Mouse (Mus musculus) stomach, postnatal 0 days (tissue): Measurements from ENCODE around the gene Aicda.

ENCODE experiments used
- CTCF ChIP-seq: IDR thresholded peaks from 2 replicates; pipeline ENCODE4 v1.5.1; 2016; ENCODE audit warnings: antibody characterized with exemption, low read depth, mild to moderate bottlenecking, moderate library complexity
- EP300 ChIP-seq: optimal IDR thresholded peaks from 2 replicates; pipeline ENCODE3; 2016; ENCODE audit warnings: antibody characterized with exemption

- TF ChIP-seq CTCF, result peak; percentile 93
- no peak for TF ChIP-seq EP300
Measured at GRCm38 (mm10) chr6:122562463-122562862, 8.9 kb downstream of the Aicda start.
